Mouse (Mus musculus) cerebellum, adult 8-10 months (tissue): ENCODE results near the gene Ttc7b.
A peak's percentile ranks its signal among the peaks of the same experiment; 100 is the strongest.

Experiments used
- DNase-seq: peaks from one replicate; pipeline ENCODE4 v3.0.0; 2022

The Ttc7b gene

GRCm38 (mm10) chr12:100377791-100378190 lies 142.8 kb downstream of the Ttc7b start:
- no peak for DNase-seq

- DNase-seq: no peak
These were observed 144.8 kb downstream of the Ttc7b start for GRCm38 (mm10) chr12:100375801-100376200.

- DNase-seq: no peak
These were observed 147.8 kb downstream of the Ttc7b start for GRCm38 (mm10) chr12:100372785-100373184.

GRCm38 (mm10) chr12:100372015-100372414 lies 148.6 kb downstream of the Ttc7b start:
- DNase-seq: no peak

GRCm38 (mm10) chr12:100369786-100370185 lies 150.8 kb downstream of the Ttc7b start:
- no peak for DNase-seq

- DNase-seq: no peak
These were observed 151.4 kb downstream of the Ttc7b start for GRCm38 (mm10) chr12:100369220-100369619.

- peak; percentile 34 for DNase-seq
These were observed 159.3 kb downstream of the Ttc7b start for GRCm38 (mm10) chr12:100361330-100361729.

GRCm38 (mm10) chr12:100358040-100358620 lies 162.5 kb downstream of the Ttc7b start:
- no peak for DNase-seq

GRCm38 (mm10) chr12:100356407-100356806 lies 164.2 kb downstream of the Ttc7b start:
- no peak for DNase-seq

- DNase-seq: no peak
These were observed 165.1 kb downstream of the Ttc7b start for GRCm38 (mm10) chr12:100355565-100355964.

GRCm38 (mm10) chr12:100353954-100354353 lies 166.7 kb downstream of the Ttc7b start:
- DNase-seq: peak; percentile 51

- no peak for DNase-seq
These were observed 167.4 kb downstream of the Ttc7b start for GRCm38 (mm10) chr12:100353075-100353782.

GRCm38 (mm10) chr12:100352094-100352493 lies 168.5 kb downstream of the Ttc7b start:
- DNase-seq: no peak

- no peak for DNase-seq
These were observed 177.1 kb downstream of the Ttc7b start for GRCm38 (mm10) chr12:100343554-100343953.

- DNase-seq: no peak
These were observed 179.0 kb downstream of the Ttc7b start for GRCm38 (mm10) chr12:100341614-100342013.

GRCm38 (mm10) chr12:100340901-100341460 lies 179.6 kb downstream of the Ttc7b start:
- DNase-seq: no peak

- DNase-seq: peak; percentile 65
These were observed 182.6 kb downstream of the Ttc7b start for GRCm38 (mm10) chr12:100338055-100338454.

GRCm38 (mm10) chr12:100337351-100338018 lies 183.1 kb downstream of the Ttc7b start:
- peak; percentile 53 for DNase-seq

GRCm38 (mm10) chr12:100336241-100336640 lies 184.4 kb downstream of the Ttc7b start:
- no peak for DNase-seq

- no peak for DNase-seq
These were observed 188.8 kb downstream of the Ttc7b start for GRCm38 (mm10) chr12:100331806-100332205.

- no peak for DNase-seq
These were observed 190.4 kb downstream of the Ttc7b start for GRCm38 (mm10) chr12:100330234-100330633.

GRCm38 (mm10) chr12:100328998-100329397 lies 191.6 kb downstream of the Ttc7b start:
- no peak for DNase-seq

GRCm38 (mm10) chr12:100328557-100328956 lies 192.1 kb downstream of the Ttc7b start:
- no peak for DNase-seq

GRCm38 (mm10) chr12:100326732-100327131 lies 193.9 kb downstream of the Ttc7b start:
- DNase-seq: peak; percentile 48
